Mouse (Mus musculus) midbrain, embryonic 14.5 days (tissue): Measurements from ENCODE around the gene Gm813. TPM values are rescaled to one million over a fixed set of nuclear protein-coding genes. Genes with fewer than 3 reads are reported as not detected.
A peak's percentile ranks its signal among the peaks of the same experiment; 100 is the strongest.
"Not testable (repeated sequence)": the region's sequence is repeated elsewhere in the genome, so short reads cannot be mapped to it uniquely, and the experiment has no call there.

Experiments used
- ATAC-seq: fragments of 200-750 bp; cut with Nextera tagmentation; 2 replicates; pipeline ENCODE4 v1.8.0; 2017; ENCODE audit warnings: moderate number of reproducible peaks, moderate library complexity; ENCODE audit not compliant: low FRiP score, low TSS enrichment
- DNase-seq: peaks from one replicate; pipeline ENCODE4 v3.0.0-alpha.2; 2015
- H3K27ac ChIP-seq: fragments of 300-500 bp; sonication (generic); replicated peaks from 2 replicates; pipeline ENCODE4 v1.5.1; 2014; ENCODE audit warnings: mild to moderate bottlenecking, low read depth, low read length, moderate library complexity
- H3K27me3 ChIP-seq: fragments of 300-500 bp; sonication (generic); 2 replicates; pipeline ENCODE4 v1.6.1; 2014; ENCODE audit warnings: low read length, control low read depth, mixed read lengths; ENCODE audit not compliant: control insufficient read depth, insufficient read depth
- H3K36me3 ChIP-seq: fragments of 300-500 bp; sonication (generic); 2 replicates; pipeline ENCODE4 v1.6.1; 2014; ENCODE audit warnings: low read length, control low read depth; ENCODE audit not compliant: control insufficient read depth, insufficient read depth
- H3K4me1 ChIP-seq: fragments of 300-500 bp; sonication (generic); 2 replicates; pipeline ENCODE4 v1.6.1; 2014; ENCODE audit warnings: mild to moderate bottlenecking, antibody characterized with exemption, low read length, control low read depth; ENCODE audit not compliant: control insufficient read depth, insufficient read depth
- H3K4me2 ChIP-seq: fragments of 300-500 bp; sonication (generic); 2 replicates; pipeline ENCODE4 v1.6.1; 2014; ENCODE audit warnings: mild to moderate bottlenecking, low read length, moderate library complexity
- H3K4me3 ChIP-seq: fragments of 300-500 bp; sonication (generic); replicated peaks from 2 replicates; pipeline ENCODE4 v1.5.1; 2014; ENCODE audit warnings: low read depth, low read length
- H3K9ac ChIP-seq: fragments of 300-500 bp; sonication (generic); replicated peaks from 2 replicates; pipeline ENCODE4 v1.6.1; 2014; ENCODE audit warnings: mild to moderate bottlenecking, low read length, moderate library complexity
- H3K9me3 ChIP-seq: fragments of 300-500 bp; sonication (generic); 2 replicates; pipeline ENCODE4 v1.6.1; 2016; ENCODE audit warnings: low read length, control low read depth, mixed read lengths; ENCODE audit not compliant: control insufficient read depth
- WGBS: fragments of 180-500 bp; shearing (Covaris S2); extraction: QIAGEN DNeasy Blood & Tissue Kit; methylation state at CpG from one replicate; pipeline ENCODE4 v1.1.7; 2014; 5-methylcytosine and 5-hydroxymethylcytosine counted together
- polyA plus RNA-seq: library from polyadenylated mRNA; unstranded; fragments of >200 nt; fragmentation: Nextera tagmentation; extraction: Ambion mirVana; gene quantifications from 2 replicates; pipeline ENCODE4 v1.2.1, GENCODE M21; 2014

Gene Gm813
- polyA plus RNA-seq, result not detected in 2 replicates

GRCm38 (mm10) chr16:58616878-58617277, at the start of gene Gm813:
Gene Gm813, minus strand, starts transcription at chr16:58616978.
- DNase-seq, result no peak

GRCm38 (mm10) chr16:58665137-58665536, 48.4 kb upstream of the Gm813 start:
- not testable (repeated sequence) for H3K27me3 ChIP-seq, ATAC-seq, H3K4me3 ChIP-seq, H3K27ac ChIP-seq, DNase-seq, H3K36me3 ChIP-seq, H3K4me2 ChIP-seq, H3K9ac ChIP-seq, H3K4me1 ChIP-seq, H3K9me3 ChIP-seq

More at GRCm38 (mm10) chr16:58616878-58617277, at the start of gene Gm813:
- no peaks in the 10 kb centered on the region for H3K9me3 ChIP-seq
- no peaks in the 10 kb centered on the region for H3K36me3 ChIP-seq
- no peaks in the 10 kb centered on the region for H3K4me1 ChIP-seq
- H3K27me3 ChIP-seq, result no peaks in the 10 kb centered on the region
- H3K9ac ChIP-seq, result no peak within 1 kb of the TSS
- H3K27ac ChIP-seq, result no peak within 1 kb of the TSS
- H3K4me3 ChIP-seq, result no peak within 1 kb of the TSS
- 92% methylated on average over 6 of the region's 6 CpGs for WGBS
- no peak for ATAC-seq
- no peak within 1 kb of the TSS for H3K4me2 ChIP-seq

- H3K36me3 ChIP-seq, result no peaks in the 10 kb centered on the region
- WGBS, result 90% methylated on average over 2 of the region's 2 CpGs
- no peak for DNase-seq
- H3K27me3 ChIP-seq, result no peaks in the 10 kb centered on the region
- H3K9ac ChIP-seq, result no peak overlapping the region
- no peaks in the 10 kb centered on the region for H3K9me3 ChIP-seq
- no peak overlapping the region for H3K27ac ChIP-seq
- H3K4me2 ChIP-seq, result no peak overlapping the region
- no peak overlapping the region for H3K4me3 ChIP-seq
- no peak for ATAC-seq
- H3K4me1 ChIP-seq, result no peaks in the 10 kb centered on the region
Measured at GRCm38 (mm10) chr16:58663816-58664215, 47.0 kb upstream of the Gm813 start.

- ATAC-seq, result peak; percentile 47; the same call in 1 of the 2 replicates
- H3K4me2 ChIP-seq, result no peak overlapping the region
- no peak overlapping the region for H3K27ac ChIP-seq
- no peaks in the 10 kb centered on the region for H3K27me3 ChIP-seq
- 81% methylated on average over 5 of the region's 5 CpGs for WGBS
- no peaks in the 10 kb centered on the region for H3K4me1 ChIP-seq
- H3K36me3 ChIP-seq, result no peaks in the 10 kb centered on the region
- H3K9me3 ChIP-seq, result no peaks in the 10 kb centered on the region
- H3K4me3 ChIP-seq, result no peak overlapping the region
- DNase-seq, result peak; percentile 72
- no peak overlapping the region for H3K9ac ChIP-seq
Measured at GRCm38 (mm10) chr16:58663021-58663420, 46.2 kb upstream of the Gm813 start.

- DNase-seq (no peak), ATAC-seq (no peak)
- no peaks in the 10 kb centered on the region for H3K4me1 ChIP-seq
- H3K4me2 ChIP-seq, result no peak overlapping the region
- H3K9me3 ChIP-seq, result no peaks in the 10 kb centered on the region
- H3K27ac ChIP-seq, result no peak overlapping the region
- no peak overlapping the region for H3K9ac ChIP-seq
- H3K4me3 ChIP-seq, result no peak overlapping the region
- H3K27me3 ChIP-seq, result no peaks in the 10 kb centered on the region
- no peaks in the 10 kb centered on the region for H3K36me3 ChIP-seq
Measured at GRCm38 (mm10) chr16:58662287-58662791, 45.6 kb upstream of the Gm813 start.

GRCm38 (mm10) chr16:58661826-58662225, 45.0 kb upstream of the Gm813 start:
- Histone ChIP-seq H3K4me1 (no peaks in the 10 kb centered on the region), H3K36me3 (no peaks in the 10 kb centered on the region), H3K9me3 (no peaks in the 10 kb centered on the region), H3K27me3 (no peaks in the 10 kb centered on the region), H3K9ac (no peak overlapping the region), H3K4me2 (no peak overlapping the region), H3K4me3 (no peak overlapping the region), H3K27ac (no peak overlapping the region)
- ATAC-seq (no peak), DNase-seq (no peak)
- WGBS, result 85% methylated on average over 5 of the region's 5 CpGs

GRCm38 (mm10) chr16:58658668-58659067, 41.9 kb upstream of the Gm813 start:
- Histone ChIP-seq H3K4me3 (no peak overlapping the region), H3K36me3 (no peaks in the 10 kb centered on the region), H3K9ac (no peak overlapping the region), H3K27ac (no peak overlapping the region), H3K4me1 (no peaks in the 10 kb centered on the region), H3K4me2 (no peak overlapping the region), H3K27me3 (no peaks in the 10 kb centered on the region), H3K9me3 (no peaks in the 10 kb centered on the region)
- 92% methylated on average over 6 of the region's 6 CpGs for WGBS
- ATAC-seq (no peak), DNase-seq (no peak)

- DNase-seq (no peak), ATAC-seq (no peak)
- Histone ChIP-seq H3K36me3 (no peaks in the 10 kb centered on the region), H3K4me1 (no peaks in the 10 kb centered on the region), H3K27me3 (no peaks in the 10 kb centered on the region), H3K27ac (no peak overlapping the region), H3K4me3 (no peak overlapping the region), H3K9me3 (no peaks in the 10 kb centered on the region), H3K4me2 (no peak overlapping the region), H3K9ac (no peak overlapping the region)
- 83% methylated on average over 4 of the region's 4 CpGs for WGBS
Measured at GRCm38 (mm10) chr16:58656526-58656925, 39.7 kb upstream of the Gm813 start.

GRCm38 (mm10) chr16:58655751-58656150, 39.0 kb upstream of the Gm813 start:
- ATAC-seq (no peak), DNase-seq (no peak)
- Histone ChIP-seq H3K27me3 (no peaks in the 10 kb centered on the region), H3K27ac (no peak overlapping the region), H3K4me3 (no peak overlapping the region), H3K4me2 (no peak overlapping the region), H3K9ac (no peak overlapping the region), H3K36me3 (no peaks in the 10 kb centered on the region), H3K9me3 (no peaks in the 10 kb centered on the region), H3K4me1 (no peaks in the 10 kb centered on the region)
